Mouse (Mus musculus) adrenal gland, postnatal 0 days (tissue): Measurements from ENCODE around the gene Olfr720. TPM values are rescaled to one million over a fixed set of nuclear protein-coding genes. Genes with fewer than 3 reads are reported as not detected.

Experiments used
- polyA plus RNA-seq: library from polyadenylated mRNA; unstranded; fragments of >200 nt; fragmentation: Nextera tagmentation; extraction: Ambion mirVana; gene quantifications from 2 replicates; pipeline ENCODE4 v1.2.1, GENCODE M21; 2015

The Olfr720 gene
- polyA plus RNA-seq, result not detected in 2 replicates

GRCm38 (mm10) chr14:14186738-14187137 is at the start of gene Olfr720:
Gene Olfr720 (minus strand): TSS chr14:14186838.

Other genes starting within 250 kb of the Olfr720 start
- gene Atxn7, start 225.4 kb downstream of the Olfr720 start, polyA plus RNA-seq, result 2.3 and 2.9 TPM in 2 replicates
- gene Thoc7, start 225.0 kb downstream of the Olfr720 start, polyA plus RNA-seq, result 212 and 252 TPM in 2 replicates
- gene Psmd6, start 65.9 kb downstream of the Olfr720 start, polyA plus RNA-seq, result 258 and 269 TPM in 2 replicates
- not detected in 2 replicates for gene Olfr31, start 136.0 kb upstream of the Olfr720 start, polyA plus RNA-seq
- 9.7 and 13.7 TPM in 2 replicates for gene Il3ra, start 159.4 kb upstream of the Olfr720 start, polyA plus RNA-seq
- gene Olfr721-ps1, start 214.5 kb upstream of the Olfr720 start, polyA plus RNA-seq, result not detected in 2 replicates